Mouse (Mus musculus): ENCODE data around the gene Mical2. TPM values are rescaled to one million over a fixed set of nuclear protein-coding genes. Genes with fewer than 3 reads are reported as not detected.
A peak's percentile ranks its signal among the peaks of the same experiment; 100 is the strongest.

Mical2 gene
- polyA plus RNA-seq, 1 experiment: 4.8 TPM

DNA sequence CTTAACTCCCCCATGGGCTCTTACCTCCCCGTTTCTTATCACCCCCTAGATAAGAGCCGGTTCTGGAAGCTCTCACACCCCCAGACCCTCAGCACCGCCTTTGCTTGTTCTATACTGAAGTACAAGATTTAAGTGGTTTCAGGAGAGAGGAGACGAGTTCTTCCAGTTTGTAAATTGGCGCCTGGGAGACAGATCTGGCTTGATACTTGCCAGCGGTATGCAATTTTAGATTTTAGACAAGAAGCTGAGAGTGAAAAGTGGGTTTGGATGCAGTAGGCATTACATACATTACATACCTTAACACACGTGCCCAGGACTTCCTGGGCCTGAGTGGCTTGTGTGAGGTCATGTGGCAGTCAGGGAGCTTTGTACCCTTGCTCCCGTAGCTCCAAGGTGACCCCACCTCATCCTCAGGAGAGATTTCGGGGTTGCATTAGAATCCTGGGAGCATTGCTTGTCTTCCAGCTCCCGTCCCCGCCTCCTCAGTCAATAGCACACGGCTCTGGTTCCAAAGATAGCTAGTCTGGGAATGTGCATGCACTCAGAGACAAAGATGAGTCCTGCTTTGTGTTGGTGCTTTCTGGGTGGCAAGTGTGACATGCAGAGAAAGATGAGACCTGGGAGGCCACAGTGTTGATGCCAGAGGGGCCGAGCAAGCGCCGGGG, 43.2 kb downstream of the Mical2 start:
- TF ChIP-seq POLR2A (IDR thresholded peaks at IDR 0.05; ENCODE audit: borderline replicate concordance, extremely low read depth, insufficient read depth, insufficient read length, poor library complexity, severe bottlenecking) (no peak), CTCF (IDR thresholded peaks at IDR 0.05; ENCODE audit: borderline replicate concordance, extremely low read depth, insufficient read depth, insufficient read length) (no peak)
- no peak for DNase-seq (ENCODE audit: low read depth)

GRCm38 (mm10) chr7:112270870-112271269, 45.2 kb downstream of the Mical2 start:
- peak; percentile 28 for DNase-seq (ENCODE audit: low read depth)
- TF ChIP-seq CTCF (IDR thresholded peaks at IDR 0.05; ENCODE audit: borderline replicate concordance, extremely low read depth, insufficient read depth, insufficient read length) (no peak), POLR2A (IDR thresholded peaks at IDR 0.05; ENCODE audit: borderline replicate concordance, extremely low read depth, insufficient read depth, insufficient read length, poor library complexity, severe bottlenecking) (no peak)

GRCm38 (mm10) chr7:112271627-112272026, 46.0 kb downstream of the Mical2 start:
- no peak for TF ChIP-seq CTCF (IDR thresholded peaks at IDR 0.05; ENCODE audit: borderline replicate concordance, extremely low read depth, insufficient read depth, insufficient read length)
- TF ChIP-seq POLR2A (IDR thresholded peaks at IDR 0.05; ENCODE audit: borderline replicate concordance, extremely low read depth, insufficient read depth, insufficient read length, poor library complexity, severe bottlenecking): no peak
- DNase-seq (ENCODE audit: low read depth): no peak

DNA sequence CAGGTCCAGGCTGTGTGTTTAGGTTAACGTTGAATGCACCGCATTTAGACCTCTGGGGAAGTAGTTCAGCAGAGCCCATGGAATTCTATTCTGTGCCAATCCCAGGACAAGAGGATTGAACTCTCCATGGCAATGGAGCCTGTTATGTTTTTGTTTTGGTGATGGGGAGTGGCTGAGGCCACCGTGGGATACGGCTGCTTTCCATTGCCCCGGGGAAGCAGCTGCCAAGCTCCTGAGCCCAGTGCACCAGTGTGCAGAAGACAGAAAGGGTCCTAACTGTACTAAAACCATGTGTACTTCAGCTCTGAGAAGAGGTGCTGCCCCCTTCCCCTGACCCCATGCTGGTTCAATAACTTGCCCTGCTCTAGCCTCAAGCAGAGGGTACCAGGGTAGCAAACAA, 47.0 kb downstream of the Mical2 start:
- TF ChIP-seq POLR2A (IDR thresholded peaks at IDR 0.05; ENCODE audit: borderline replicate concordance, extremely low read depth, insufficient read depth, insufficient read length, poor library complexity, severe bottlenecking) (no peak), CTCF (IDR thresholded peaks at IDR 0.05; ENCODE audit: borderline replicate concordance, extremely low read depth, insufficient read depth, insufficient read length) (no peak)
- peak; percentile 84 for DNase-seq (ENCODE audit: low read depth)

DNA sequence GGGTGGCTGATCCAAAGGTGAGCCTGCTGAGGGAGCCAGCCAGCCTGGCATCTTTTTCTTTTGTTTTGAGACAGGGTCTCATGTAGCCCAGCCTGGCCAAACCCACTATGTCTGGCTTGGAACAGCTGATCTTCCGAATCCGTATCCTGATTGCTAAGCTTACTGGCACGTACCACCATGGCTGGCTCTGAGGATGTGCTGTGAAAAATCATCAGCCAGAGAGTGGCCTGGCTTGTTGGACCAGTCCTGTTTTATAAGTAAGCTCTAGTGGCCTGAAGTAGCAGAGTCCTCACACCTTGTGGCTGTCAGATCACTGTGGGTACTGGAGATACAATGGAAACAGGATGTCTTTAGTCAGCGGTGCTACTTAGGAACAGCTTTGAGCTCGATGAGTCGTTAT, 47.8 kb downstream of the Mical2 start:
- peak; percentile 57 for DNase-seq (ENCODE audit: low read depth)
- TF ChIP-seq POLR2A (IDR thresholded peaks at IDR 0.05; ENCODE audit: borderline replicate concordance, extremely low read depth, insufficient read depth, insufficient read length, poor library complexity, severe bottlenecking): no peak
- TF ChIP-seq CTCF (IDR thresholded peaks at IDR 0.05; ENCODE audit: borderline replicate concordance, extremely low read depth, insufficient read depth, insufficient read length): no peak

- peak; percentile 68 for DNase-seq (ENCODE audit: low read depth)
- TF ChIP-seq CTCF (IDR thresholded peaks at IDR 0.05; ENCODE audit: borderline replicate concordance, extremely low read depth, insufficient read depth, insufficient read length) (no peak), POLR2A (IDR thresholded peaks at IDR 0.05; ENCODE audit: borderline replicate concordance, extremely low read depth, insufficient read depth, insufficient read length, poor library complexity, severe bottlenecking) (no peak)
Measured at GRCm38 (mm10) chr7:112274611-112275010, 49.0 kb downstream of the Mical2 start.

DNA sequence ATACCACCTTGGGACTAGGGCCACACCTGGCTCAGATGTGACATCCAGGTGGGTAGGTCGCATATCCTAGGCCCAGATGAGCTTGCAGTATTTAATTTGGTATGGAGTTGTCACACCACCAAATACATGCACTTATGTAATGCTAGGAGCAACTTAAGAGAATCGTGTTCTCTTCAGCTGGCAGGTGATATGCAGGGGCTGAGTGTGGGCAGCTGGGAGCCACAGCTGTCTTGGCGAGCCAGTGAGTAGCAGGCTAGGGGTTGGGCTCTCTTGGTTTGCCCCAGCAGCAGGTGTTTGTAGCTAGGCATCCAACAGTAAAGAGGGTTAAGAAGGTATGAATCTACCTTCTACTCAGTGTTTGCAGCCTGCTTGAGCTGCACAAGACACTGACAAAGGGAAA, 49.4 kb downstream of the Mical2 start:
- no peak for DNase-seq (ENCODE audit: low read depth)
- TF ChIP-seq CTCF (IDR thresholded peaks at IDR 0.05; ENCODE audit: borderline replicate concordance, extremely low read depth, insufficient read depth, insufficient read length) (no peak), POLR2A (IDR thresholded peaks at IDR 0.05; ENCODE audit: borderline replicate concordance, extremely low read depth, insufficient read depth, insufficient read length, poor library complexity, severe bottlenecking) (no peak)

DNA sequence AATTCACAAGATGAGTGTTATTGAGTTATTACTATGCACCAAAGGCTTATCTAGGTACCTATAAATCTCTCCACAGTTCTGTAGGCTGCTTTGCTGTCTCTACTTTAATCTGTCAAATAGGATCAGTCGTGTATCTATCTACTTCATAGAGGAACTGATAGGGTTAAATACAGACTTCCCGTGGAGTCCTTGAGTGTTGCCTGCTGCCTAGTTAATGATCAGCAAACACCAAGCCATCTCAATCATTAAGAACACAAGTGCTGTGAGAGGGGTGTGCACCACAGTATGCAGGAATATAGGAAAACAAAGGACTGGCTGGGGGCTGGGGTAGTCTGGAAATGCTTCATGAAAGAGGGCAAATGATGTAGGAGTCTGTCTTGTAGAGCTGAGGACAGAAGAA, 50.2 kb downstream of the Mical2 start:
- DNase-seq (ENCODE audit: low read depth): peak; percentile 25
- TF ChIP-seq POLR2A (IDR thresholded peaks at IDR 0.05; ENCODE audit: borderline replicate concordance, extremely low read depth, insufficient read depth, insufficient read length, poor library complexity, severe bottlenecking): no peak
- no peak for TF ChIP-seq CTCF (IDR thresholded peaks at IDR 0.05; ENCODE audit: borderline replicate concordance, extremely low read depth, insufficient read depth, insufficient read length)

GRCm38 (mm10) chr7:112276823-112277222, 51.2 kb downstream of the Mical2 start:
- no peak for TF ChIP-seq POLR2A (IDR thresholded peaks at IDR 0.05; ENCODE audit: borderline replicate concordance, extremely low read depth, insufficient read depth, insufficient read length, poor library complexity, severe bottlenecking)
- no peak for TF ChIP-seq CTCF (IDR thresholded peaks at IDR 0.05; ENCODE audit: borderline replicate concordance, extremely low read depth, insufficient read depth, insufficient read length)
- no peak for DNase-seq (ENCODE audit: low read depth)

DNA sequence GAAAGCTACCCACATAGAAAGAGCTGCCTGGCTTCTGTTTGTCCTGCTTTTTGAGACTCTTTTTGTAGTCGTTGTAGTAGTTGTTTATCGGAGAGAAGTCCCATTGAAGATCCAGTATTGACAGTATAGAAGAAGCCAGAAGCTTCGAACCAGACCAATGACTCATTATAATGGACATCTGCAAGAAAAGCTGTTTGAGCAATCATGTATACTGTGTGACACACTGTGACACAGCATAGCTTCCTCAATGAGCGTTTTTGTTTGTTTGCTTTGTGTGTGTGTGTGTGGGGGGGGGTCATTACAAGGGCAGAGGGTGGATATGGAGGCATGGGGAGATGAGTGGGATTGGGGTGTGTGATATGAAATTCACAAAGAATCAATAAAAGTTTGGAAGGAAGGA, 53.0 kb downstream of the Mical2 start:
- TF ChIP-seq CTCF (IDR thresholded peaks at IDR 0.05; ENCODE audit: borderline replicate concordance, extremely low read depth, insufficient read depth, insufficient read length) (no peak), POLR2A (IDR thresholded peaks at IDR 0.05; ENCODE audit: borderline replicate concordance, extremely low read depth, insufficient read depth, insufficient read length, poor library complexity, severe bottlenecking) (no peak)
- no peak for DNase-seq (ENCODE audit: low read depth)

- TF ChIP-seq CTCF (IDR thresholded peaks at IDR 0.05; ENCODE audit: borderline replicate concordance, extremely low read depth, insufficient read depth, insufficient read length) (no peak), POLR2A (IDR thresholded peaks at IDR 0.05; ENCODE audit: borderline replicate concordance, extremely low read depth, insufficient read depth, insufficient read length, poor library complexity, severe bottlenecking) (no peak)
- no peak for DNase-seq (ENCODE audit: low read depth)
Measured at GRCm38 (mm10) chr7:112280474-112280873, 54.8 kb downstream of the Mical2 start.

GRCm38 (mm10) chr7:112283606-112284310, 58.1 kb downstream of the Mical2 start:
- peak; percentile 35 for DNase-seq (ENCODE audit: low read depth)
- no peak for TF ChIP-seq POLR2A (IDR thresholded peaks at IDR 0.05; ENCODE audit: borderline replicate concordance, extremely low read depth, insufficient read depth, insufficient read length, poor library complexity, severe bottlenecking)
- no peak for TF ChIP-seq CTCF (IDR thresholded peaks at IDR 0.05; ENCODE audit: borderline replicate concordance, extremely low read depth, insufficient read depth, insufficient read length)

Data from brain, embryonic 14.5 days (tissue).